Mouse (Mus musculus) neural tube, embryonic 11.5 days (tissue): ENCODE results near the gene Syne1. TPM values are rescaled to one million over a fixed set of nuclear protein-coding genes. Genes with fewer than 3 reads are reported as not detected.
A peak's percentile ranks its signal among the peaks of the same experiment; 100 is the strongest.

Experiments
- ATAC-seq: fragments of 200-750 bp; cut with Nextera tagmentation; 2 replicates; pipeline ENCODE4 v1.8.0; 2017; ENCODE audit warnings: moderate number of reproducible peaks, mild to moderate bottlenecking, moderate TSS enrichment, moderate library complexity; ENCODE audit not compliant: insufficient read depth, low FRiP score, low TSS enrichment
- DNase-seq: peaks from one replicate; pipeline ENCODE4 v3.0.0-alpha.2; 2015; ENCODE audit warnings: low spot score
- H3K27ac ChIP-seq: fragments of 300-500 bp; sonication (generic); 2 replicates; pipeline ENCODE4 v1.5.1; 2014; ENCODE audit warnings: low read depth, mild to moderate bottlenecking, low read length
- H3K27me3 ChIP-seq: fragments of 300-500 bp; sonication (generic); 2 replicates; pipeline ENCODE4 v1.6.1; 2014; ENCODE audit warnings: mild to moderate bottlenecking, low read length, mixed read lengths; ENCODE audit not compliant: control insufficient read depth, insufficient read depth
- H3K36me3 ChIP-seq: fragments of 300-500 bp; sonication (generic); 2 replicates; pipeline ENCODE4 v1.6.1; 2014; ENCODE audit warnings: mild to moderate bottlenecking, low read length, moderate library complexity, mixed read lengths; ENCODE audit not compliant: control insufficient read depth, insufficient read depth
- H3K4me1 ChIP-seq: fragments of 300-500 bp; sonication (generic); 2 replicates; pipeline ENCODE4 v1.6.1; 2014; ENCODE audit warnings: low read length, mixed read lengths; ENCODE audit not compliant: control insufficient read depth, insufficient read depth
- H3K4me2 ChIP-seq: fragments of 300-500 bp; sonication (generic); 2 replicates; pipeline ENCODE4 v1.6.1; 2014; ENCODE audit warnings: low read depth, mild to moderate bottlenecking, moderate library complexity
- H3K4me3 ChIP-seq: fragments of 300-500 bp; sonication (generic); 2 replicates; pipeline ENCODE4 v1.5.1; 2014; ENCODE audit warnings: low read depth, low read length
- H3K9ac ChIP-seq: fragments of 300-500 bp; sonication (generic); 2 replicates; pipeline ENCODE4 v1.6.1; 2014; ENCODE audit warnings: mild to moderate bottlenecking, low read length
- H3K9me3 ChIP-seq: fragments of 300-500 bp; sonication (generic); 2 replicates; pipeline ENCODE4 v1.6.1; 2016; ENCODE audit warnings: low read length; ENCODE audit not compliant: control insufficient read depth
- WGBS: fragments of 180-500 bp; shearing (Covaris S2); extraction: QIAGEN DNeasy Blood & Tissue Kit; methylation state at CpG from one replicate; pipeline ENCODE4 v1.1.7; 2014; 5-methylcytosine and 5-hydroxymethylcytosine counted together
- polyA plus RNA-seq: library from polyadenylated mRNA; unstranded; fragments of >200 nt; fragmentation: Nextera tagmentation; extraction: Ambion mirVana; gene quantifications from 2 replicates; pipeline ENCODE4 v1.2.1, GENCODE M21; 2014

Syne1 gene
- polyA plus RNA-seq, 1 experiment from 2014 or later = 3.2 TPM

DNA sequence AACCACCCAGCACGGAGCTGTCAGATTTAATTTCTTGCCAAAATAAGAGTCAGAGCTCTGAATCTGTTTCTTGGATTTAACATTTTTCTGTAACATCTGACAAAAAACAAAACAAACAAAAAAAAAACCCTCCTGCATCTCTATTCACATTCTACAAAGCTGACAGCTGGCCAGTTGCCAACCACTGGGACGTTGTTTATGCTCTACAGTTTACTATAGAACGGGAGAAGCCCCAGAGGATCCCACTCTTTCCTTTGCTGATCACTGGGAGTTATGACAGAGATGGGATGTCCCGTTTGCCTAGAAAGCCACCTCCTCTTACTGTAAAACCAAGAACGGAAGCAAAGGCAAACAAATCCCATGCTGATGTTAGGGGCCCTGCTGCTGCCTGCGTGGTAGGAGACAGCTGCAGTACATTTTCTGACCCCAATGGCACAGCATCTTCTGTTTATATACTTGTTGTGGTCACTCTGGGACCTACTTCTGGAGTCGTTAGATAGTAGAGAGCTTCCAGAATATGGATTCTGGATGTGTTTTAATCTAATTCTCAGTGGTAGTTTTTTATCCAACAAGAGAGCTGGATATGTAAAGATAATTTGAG, 255.9 kb downstream of the Syne1 start:
- no peak overlapping the region for H3K9ac ChIP-seq
- 63% methylated on average over 7 of the region's 7 CpGs for WGBS
- no peak overlapping the region for H3K4me3 ChIP-seq
- H3K36me3 ChIP-seq = no peaks in the 10 kb centered on the region
- ATAC-seq = no peak
- H3K4me1 ChIP-seq = no peaks in the 10 kb centered on the region
- H3K4me2 ChIP-seq = no peak overlapping the region
- no peak for DNase-seq
- H3K9me3 ChIP-seq = no peaks in the 10 kb centered on the region
- no peak overlapping the region for H3K27ac ChIP-seq
- H3K27me3 ChIP-seq = no peaks in the 10 kb centered on the region

DNA sequence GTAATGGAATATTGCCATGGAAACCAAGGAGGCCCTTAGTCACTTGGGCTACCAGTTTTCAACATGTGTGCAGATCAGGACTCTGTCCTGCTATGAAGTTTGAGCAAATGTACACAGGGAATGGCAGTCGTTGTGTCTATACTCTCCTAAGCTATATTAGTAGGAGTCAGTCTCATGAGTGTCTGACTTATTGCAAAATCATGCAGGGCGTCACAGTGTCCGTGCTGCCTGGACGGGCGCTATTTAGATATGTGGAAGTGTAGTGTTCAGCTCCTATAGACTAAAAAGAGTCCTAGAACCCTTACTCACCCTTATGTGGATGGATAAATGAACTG, 261.7 kb downstream of the Syne1 start:
- H3K9me3 ChIP-seq = no peaks in the 10 kb centered on the region
- H3K36me3 ChIP-seq = no peaks in the 10 kb centered on the region
- no peak overlapping the region for H3K4me3 ChIP-seq
- WGBS = 84% methylated on average over 5 of the region's 5 CpGs
- no peak overlapping the region for H3K9ac ChIP-seq
- no peaks in the 10 kb centered on the region for H3K27me3 ChIP-seq
- H3K4me2 ChIP-seq = no peak overlapping the region
- ATAC-seq (no peak), DNase-seq (no peak)
- no peak overlapping the region for H3K27ac ChIP-seq
- no peaks in the 10 kb centered on the region for H3K4me1 ChIP-seq

DNA sequence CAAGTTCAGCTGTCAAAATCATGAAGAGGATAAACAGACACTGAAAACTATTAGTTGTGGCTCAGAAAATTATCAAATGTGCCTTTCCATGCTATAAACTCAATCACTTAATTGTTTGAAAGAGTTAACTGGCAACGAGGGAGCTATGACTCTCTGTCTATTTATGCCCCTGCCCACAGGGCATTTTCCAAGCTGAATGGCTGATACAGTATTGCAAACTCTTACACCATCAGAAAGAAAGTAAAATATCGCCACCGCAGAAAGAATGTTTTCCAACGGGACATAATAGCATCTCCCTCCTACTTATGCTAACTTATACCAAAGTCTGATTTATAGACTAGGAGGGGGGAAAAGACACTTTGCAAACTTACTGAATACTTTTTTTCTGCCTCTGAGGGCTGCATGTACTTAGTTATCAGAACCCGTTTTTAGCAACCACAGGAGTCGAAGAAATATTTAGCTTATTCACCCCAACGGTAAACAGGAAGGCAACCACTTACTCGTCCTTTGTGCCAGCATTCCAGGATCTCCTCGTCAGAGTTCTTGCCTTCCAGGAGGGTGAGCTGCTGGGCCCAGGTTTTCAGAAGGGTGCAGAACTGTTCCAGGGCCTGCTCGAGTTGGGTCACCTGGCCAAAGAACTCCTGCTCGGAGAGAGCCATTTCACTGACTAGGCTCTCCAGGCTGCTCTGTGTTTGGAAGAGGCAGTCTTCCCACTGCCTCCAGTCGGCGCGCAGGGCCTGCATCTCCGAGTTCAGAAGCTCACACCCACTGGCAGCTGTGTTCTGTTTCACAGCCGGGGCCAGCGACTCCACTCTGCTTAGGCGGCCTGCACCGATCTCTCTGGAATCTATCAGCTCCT, 262.3 kb downstream of the Syne1 start:
- Histone ChIP-seq H3K4me1 (no peaks in the 10 kb centered on the region), H3K4me2 (no peak overlapping the region), H3K4me3 (no peak overlapping the region), H3K27me3 (no peaks in the 10 kb centered on the region), H3K9ac (no peak overlapping the region), H3K9me3 (no peaks in the 10 kb centered on the region), H3K27ac (no peak overlapping the region), H3K36me3 (no peaks in the 10 kb centered on the region)
- WGBS = 51% methylated on average over 19 of the region's 19 CpGs
- ATAC-seq (no peak), DNase-seq (peak; percentile 46)

DNA sequence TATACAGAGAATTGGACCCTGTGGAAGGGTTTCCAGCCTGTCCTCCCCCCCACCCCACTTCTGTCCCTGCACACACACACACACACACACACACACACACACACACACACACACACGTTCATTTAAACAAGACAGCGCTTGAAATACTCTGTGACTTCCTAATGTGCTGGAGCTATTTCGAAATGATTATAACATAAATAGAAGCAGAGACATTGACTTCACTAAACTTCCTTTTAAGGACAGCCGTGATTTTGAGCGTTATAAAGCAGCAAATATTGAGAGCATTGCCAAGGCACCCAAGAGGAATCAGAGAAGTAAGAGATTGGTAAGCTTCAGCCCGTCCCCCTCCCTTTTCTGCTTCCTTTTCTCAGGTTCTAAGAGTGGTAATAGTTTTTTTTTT, 263.0 kb downstream of the Syne1 start:
- 80% methylated on average over 6 of the region's 6 CpGs for WGBS
- Histone ChIP-seq H3K9ac (no peak overlapping the region), H3K4me1 (no peaks in the 10 kb centered on the region), H3K36me3 (no peaks in the 10 kb centered on the region), H3K27me3 (no peaks in the 10 kb centered on the region), H3K4me3 (no peak overlapping the region), H3K9me3 (no peaks in the 10 kb centered on the region), H3K4me2 (no peak overlapping the region), H3K27ac (no peak overlapping the region)
- DNase-seq (no peak), ATAC-seq (no peak)

DNA sequence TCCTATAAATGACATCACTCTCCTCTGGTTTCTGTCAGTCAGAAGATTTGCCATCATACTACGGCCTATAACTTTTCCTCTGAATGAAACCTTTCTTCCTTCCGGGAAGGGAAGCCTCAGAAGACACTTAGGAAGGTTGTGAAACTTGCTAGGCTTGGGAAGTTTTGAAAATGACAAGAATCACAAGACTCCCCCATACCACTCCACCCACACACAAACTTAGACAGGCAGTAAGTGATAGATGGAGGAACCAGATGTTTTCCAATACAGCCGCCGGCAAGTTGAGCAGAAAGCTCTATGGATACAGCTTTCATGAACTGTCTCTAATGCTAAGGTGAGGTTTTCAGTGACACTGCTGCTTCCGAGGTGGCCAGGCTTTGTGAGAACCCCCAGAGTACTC, 275.5 kb downstream of the Syne1 start:
- no peak for ATAC-seq
- Histone ChIP-seq H3K9ac (no peak overlapping the region), H3K4me2 (no peak overlapping the region), H3K9me3 (no peaks in the 10 kb centered on the region), H3K27me3 (no peaks in the 10 kb centered on the region), H3K36me3 (no peaks in the 10 kb centered on the region), H3K4me1 (no peaks in the 10 kb centered on the region), H3K4me3 (no peak overlapping the region), H3K27ac (no peak overlapping the region)
- 92% methylated on average over 5 of the region's 5 CpGs for WGBS
- DNase-seq = no peak

DNA sequence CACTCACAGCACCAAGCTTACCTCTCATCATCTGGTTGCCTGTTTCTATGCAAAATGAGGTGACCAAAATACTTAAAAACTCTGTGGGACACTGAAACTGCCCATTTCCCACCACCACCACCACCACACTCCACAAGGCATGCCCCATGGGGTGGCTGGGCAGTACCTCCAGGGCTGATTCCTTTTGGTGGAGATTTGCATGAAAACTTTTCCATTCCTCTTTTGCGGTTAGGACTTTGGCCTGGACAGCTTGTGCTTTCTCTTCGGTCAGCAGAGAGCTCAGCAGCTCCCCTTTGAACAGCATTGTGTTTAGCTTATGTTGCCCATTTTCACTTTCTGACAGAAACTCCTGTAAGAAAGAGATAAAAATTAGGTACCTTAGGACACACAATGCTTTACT, 280.6 kb downstream of the Syne1 start:
- Histone ChIP-seq H3K4me3 (no peak overlapping the region), H3K4me2 (no peak overlapping the region), H3K9me3 (no peaks in the 10 kb centered on the region), H3K9ac (no peak overlapping the region), H3K27ac (no peak overlapping the region), H3K4me1 (no peaks in the 10 kb centered on the region), H3K27me3 (no peaks in the 10 kb centered on the region), H3K36me3 (no peaks in the 10 kb centered on the region)
- DNase-seq (no peak), ATAC-seq (no peak)
- 95% methylated on average over 2 of the region's 2 CpGs for WGBS

DNA sequence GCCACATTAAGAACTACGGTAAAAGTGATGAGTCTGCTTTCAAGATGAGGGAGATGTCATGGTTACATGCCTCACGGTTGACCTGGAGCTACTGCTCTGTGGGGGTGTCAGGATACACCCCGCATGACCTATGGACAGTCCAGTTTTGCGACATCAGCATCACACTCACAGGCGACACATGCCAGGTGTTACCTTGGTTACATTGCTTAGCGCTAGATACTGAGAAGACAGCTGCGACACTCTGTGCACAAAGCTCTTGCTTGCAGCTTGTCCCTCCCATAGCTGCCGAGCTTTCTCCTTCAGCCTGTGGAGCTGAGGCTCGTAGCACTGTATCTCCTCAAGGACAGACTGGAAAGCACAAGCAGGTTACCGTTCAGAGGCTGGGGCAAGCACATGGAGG, 286.9 kb downstream of the Syne1 start:
- H3K27ac ChIP-seq = no peak overlapping the region
- WGBS = 71% methylated on average over 10 of the region's 10 CpGs
- H3K27me3 ChIP-seq = no peaks in the 10 kb centered on the region
- no peak for DNase-seq
- no peaks in the 10 kb centered on the region for H3K4me1 ChIP-seq
- H3K9ac ChIP-seq = no peak overlapping the region
- no peaks in the 10 kb centered on the region for H3K36me3 ChIP-seq
- H3K4me3 ChIP-seq = no peak overlapping the region
- H3K4me2 ChIP-seq = no peak overlapping the region
- H3K9me3 ChIP-seq = no peaks in the 10 kb centered on the region
- 0 out of 2 replicates have a peak, but pooled peaks have one; percentile 23 for ATAC-seq

DNA sequence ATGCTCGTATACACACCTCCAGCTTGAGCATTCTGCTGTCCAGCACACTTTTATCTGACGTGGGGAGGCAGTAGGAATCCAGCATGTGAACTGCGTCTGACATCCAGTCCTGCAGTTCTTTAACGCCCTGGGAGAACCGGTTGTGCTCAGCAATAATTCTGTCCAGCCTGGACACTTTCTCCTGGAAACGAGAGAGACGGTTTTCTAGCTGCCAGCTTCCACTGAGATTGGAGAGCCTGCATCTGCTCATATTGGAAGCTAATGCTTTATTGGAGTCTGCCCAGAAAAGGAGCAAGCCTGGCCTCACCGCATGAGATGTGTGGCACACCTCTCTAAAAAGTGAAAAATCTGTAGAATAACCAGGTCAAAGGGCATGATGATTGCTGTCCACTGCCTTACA, 288.6 kb downstream of the Syne1 start:
- DNase-seq (no peak), ATAC-seq (no peak)
- Histone ChIP-seq H3K4me1 (no peaks in the 10 kb centered on the region), H3K9me3 (0 out of 2 replicates have a peak, but pooled peaks cover 2% of the 10 kb centered on the region), H3K4me2 (no peak overlapping the region), H3K27ac (no peak overlapping the region), H3K9ac (no peak overlapping the region), H3K4me3 (no peak overlapping the region), H3K36me3 (no peaks in the 10 kb centered on the region), H3K27me3 (no peaks in the 10 kb centered on the region)
- WGBS = 81% methylated on average over 8 of the region's 8 CpGs

DNA sequence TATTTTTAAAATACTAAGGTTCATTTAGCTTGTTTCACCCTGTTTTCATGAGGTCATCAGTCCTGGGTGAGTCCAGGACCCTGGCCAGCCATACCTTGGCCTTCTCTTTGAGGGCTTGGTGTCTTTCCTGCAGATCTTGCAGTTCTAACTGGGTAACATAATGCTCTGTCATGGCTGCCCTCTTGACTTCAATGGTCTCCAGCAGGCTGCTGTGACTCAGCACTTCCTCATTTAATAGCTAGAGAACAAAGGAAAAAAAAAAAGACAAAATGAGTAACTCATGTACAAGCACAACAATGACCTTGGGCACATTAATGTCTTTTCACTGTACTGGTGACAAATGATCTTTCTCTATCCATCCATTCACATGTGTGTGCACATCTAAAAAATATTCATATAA, 294.6 kb downstream of the Syne1 start:
- 0 out of 2 replicates have a peak, but pooled peaks cover 2% of the 10 kb centered on the region for H3K9me3 ChIP-seq

More for the DNA sequence above, 294.6 kb downstream of the Syne1 start:
- no peak overlapping the region for H3K4me3 ChIP-seq
- H3K4me1 ChIP-seq = no peaks in the 10 kb centered on the region
- no peak for DNase-seq
- H3K9ac ChIP-seq = no peak overlapping the region
- H3K27ac ChIP-seq = no peak overlapping the region
- H3K4me2 ChIP-seq = no peak overlapping the region
- H3K36me3 ChIP-seq = no peaks in the 10 kb centered on the region
- H3K27me3 ChIP-seq = no peaks in the 10 kb centered on the region
- no peak for ATAC-seq
